Mouse (Mus musculus) hindbrain, embryonic 10.5 days (tissue): ENCODE results near the gene Hipk1. TPM values are rescaled to one million over a fixed set of nuclear protein-coding genes. Genes with fewer than 3 reads are reported as not detected.

ENCODE experiments used
- DNase-seq: peaks from one replicate; pipeline ENCODE4 v3.0.0-alpha.2; 2017; ENCODE audit warnings: low spot score
- H3K27ac ChIP-seq: fragments of 300-500 bp; sonication (generic); 2 replicates; pipeline ENCODE4 v1.5.1; 2016; ENCODE audit warnings: mild to moderate bottlenecking, moderate library complexity
- H3K27me3 ChIP-seq: fragments of 300-500 bp; sonication (generic); 2 replicates; pipeline ENCODE4 v1.6.1; 2016; ENCODE audit warnings: mild to moderate bottlenecking; ENCODE audit not compliant: poor library complexity, insufficient read depth, severe bottlenecking
- H3K36me3 ChIP-seq: fragments of 300-500 bp; sonication (generic); 2 replicates; pipeline ENCODE4 v1.6.1; 2016; ENCODE audit warnings: mild to moderate bottlenecking, moderate library complexity
- H3K4me1 ChIP-seq: fragments of 300-500 bp; sonication (generic); replicated peaks from 2 replicates; pipeline ENCODE4 v1.6.1; 2016; ENCODE audit warnings: mild to moderate bottlenecking
- H3K4me3 ChIP-seq: fragments of 300-500 bp; sonication (generic); 2 replicates; pipeline ENCODE4 v1.5.1; 2016; ENCODE audit warnings: mild to moderate bottlenecking, moderate library complexity
- H3K9me3 ChIP-seq: fragments of 300-500 bp; sonication (generic); 2 replicates; pipeline ENCODE4 v1.6.1; 2016; ENCODE audit warnings: mild to moderate bottlenecking, moderate library complexity
- WGBS: fragments of 180-500 bp; shearing (Covaris S2); methylation state at CpG from one replicate; pipeline ENCODE4 v1.1.7; 2016; 5-methylcytosine and 5-hydroxymethylcytosine counted together
- polyA plus RNA-seq: library from polyadenylated mRNA; unstranded; fragments of >200 nt; fragmentation: Nextera tagmentation; extraction: Ambion mirVana; gene quantifications from 2 replicates; pipeline ENCODE4 v1.2.1, GENCODE M21; 2016

Hipk1 gene
- polyA plus RNA-seq, 1 experiment from 2014 or later = 10.4 TPM

GRCm38 (mm10) chr3:103759261-103759970 lies 31.9 kb downstream of the Hipk1 start:
- Histone ChIP-seq H3K4me1 (no peaks in the 10 kb centered on the region), H3K9me3 (no peaks in the 10 kb centered on the region), H3K4me3 (no peak overlapping the region), H3K27me3 (no peaks in the 10 kb centered on the region), H3K27ac (no peak overlapping the region), H3K36me3 (peaks cover 85% of the 10 kb centered on the region)
- WGBS = 91% methylated on average over 5 of the region's 5 CpGs
- DNase-seq = no peak

- no peaks in the 10 kb centered on the region for H3K9me3 ChIP-seq
- no peaks in the 10 kb centered on the region for H3K4me1 ChIP-seq
- H3K27me3 ChIP-seq = no peaks in the 10 kb centered on the region
- DNase-seq = no peak
- peaks cover 85% of the 10 kb centered on the region for H3K36me3 ChIP-seq
- H3K4me3 ChIP-seq = no peak overlapping the region
- WGBS = 87% methylated on average over 7 of the region's 7 CpGs
- H3K27ac ChIP-seq = no peak overlapping the region
Observed at GRCm38 (mm10) chr3:103758456-103758855, 32.9 kb downstream of the Hipk1 start.

- Histone ChIP-seq H3K9me3 (no peaks in the 10 kb centered on the region), H3K27ac (no peak overlapping the region), H3K36me3 (peaks cover 85% of the 10 kb centered on the region), H3K27me3 (no peaks in the 10 kb centered on the region), H3K4me1 (no peaks in the 10 kb centered on the region), H3K4me3 (no peak overlapping the region)
- no peak for DNase-seq
- WGBS = 97% methylated on average over 2 of the region's 2 CpGs
Observed at GRCm38 (mm10) chr3:103756920-103757319, 34.4 kb downstream of the Hipk1 start.

GRCm38 (mm10) chr3:103755351-103755750 lies 36.0 kb downstream of the Hipk1 start:
- Histone ChIP-seq H3K9me3 (no peaks in the 10 kb centered on the region), H3K4me3 (no peak overlapping the region), H3K4me1 (no peaks in the 10 kb centered on the region), H3K27ac (no peak overlapping the region), H3K27me3 (no peaks in the 10 kb centered on the region), H3K36me3 (peaks cover 83% of the 10 kb centered on the region)
- DNase-seq = no peak
- 79% methylated on average over 3 of the region's 3 CpGs for WGBS

- no peaks in the 10 kb centered on the region for H3K9me3 ChIP-seq
- no peak overlapping the region for H3K27ac ChIP-seq
- H3K4me1 ChIP-seq = no peaks in the 10 kb centered on the region
- no peaks in the 10 kb centered on the region for H3K27me3 ChIP-seq
- H3K4me3 ChIP-seq = no peak overlapping the region
- no peak for DNase-seq
- H3K36me3 ChIP-seq = peaks cover 83% of the 10 kb centered on the region
- WGBS = 92% methylated on average over 2 of the region's 2 CpGs
Observed at GRCm38 (mm10) chr3:103751558-103751957, 39.8 kb downstream of the Hipk1 start.

GRCm38 (mm10) chr3:103746711-103747110 lies 44.7 kb downstream of the Hipk1 start:
- H3K9me3 ChIP-seq = no peaks in the 10 kb centered on the region
- no peak for DNase-seq
- no peaks in the 10 kb centered on the region for H3K27me3 ChIP-seq
- no peak overlapping the region for H3K4me3 ChIP-seq
- H3K36me3 ChIP-seq = peaks cover 94% of the 10 kb centered on the region
- H3K27ac ChIP-seq = no peak overlapping the region
- 86% methylated on average over 5 of the region's 5 CpGs for WGBS
- no peaks in the 10 kb centered on the region for H3K4me1 ChIP-seq

GRCm38 (mm10) chr3:103745001-103745770 lies 46.2 kb downstream of the Hipk1 start:
- H3K27me3 ChIP-seq = no peaks in the 10 kb centered on the region
- H3K9me3 ChIP-seq = no peaks in the 10 kb centered on the region
- no peak overlapping the region for H3K27ac ChIP-seq
- peaks cover 82% of the 10 kb centered on the region for H3K36me3 ChIP-seq
- 93% methylated on average over 14 of the region's 14 CpGs for WGBS
- no peak for DNase-seq
- H3K4me3 ChIP-seq = no peak overlapping the region
- peaks cover 8% of the 10 kb centered on the region for H3K4me1 ChIP-seq

- H3K9me3 ChIP-seq = no peaks in the 10 kb centered on the region
- H3K4me1 ChIP-seq = peaks cover 18% of the 10 kb centered on the region
- no peak for DNase-seq
- peaks cover 62% of the 10 kb centered on the region for H3K36me3 ChIP-seq
- H3K4me3 ChIP-seq = no peak overlapping the region
- H3K27ac ChIP-seq = no peak overlapping the region
- H3K27me3 ChIP-seq = no peaks in the 10 kb centered on the region
- 91% methylated on average over 6 of the region's 6 CpGs for WGBS
Observed at GRCm38 (mm10) chr3:103743208-103743607, 48.2 kb downstream of the Hipk1 start.

GRCm38 (mm10) chr3:103740342-103740741 lies 51.0 kb downstream of the Hipk1 start:
- H3K27ac ChIP-seq = peak overlapping the region; percentile 50; the same call in 1 of the 2 replicates
- peak; percentile 29 for DNase-seq
- H3K27me3 ChIP-seq = no peaks in the 10 kb centered on the region
- no peak overlapping the region for H3K4me3 ChIP-seq
- H3K36me3 ChIP-seq = peaks cover 37% of the 10 kb centered on the region
- no peaks in the 10 kb centered on the region for H3K9me3 ChIP-seq
- 31% methylated on average over 5 of the region's 5 CpGs for WGBS
- H3K4me1 ChIP-seq = peaks cover 47% of the 10 kb centered on the region

- Histone ChIP-seq H3K36me3 (peaks cover 26% of the 10 kb centered on the region), H3K9me3 (no peaks in the 10 kb centered on the region), H3K4me3 (peak within 1 kb of the TSS; percentile 43), H3K27me3 (no peaks in the 10 kb centered on the region), H3K4me1 (peaks cover 57% of the 10 kb centered on the region), H3K27ac (peak within 1 kb of the TSS; percentile 88)
- 92% methylated on average over 1 of the region's 1 CpGs for WGBS
- DNase-seq = no peak
Observed at GRCm38 (mm10) chr3:103739329-103739728, 52.0 kb downstream of the Hipk1 start, which contains the start of gene Gm10964. Gene Gm10964 (plus strand): TSS chr3:103739366.

- Histone ChIP-seq H3K4me1 (peaks cover 70% of the 10 kb centered on the region), H3K27ac (peak within 1 kb of the TSS; percentile 88), H3K9me3 (no peaks in the 10 kb centered on the region), H3K27me3 (no peaks in the 10 kb centered on the region), H3K4me3 (peak within 1 kb of the TSS; percentile 43), H3K36me3 (peaks cover 13% of the 10 kb centered on the region)
- peak; percentile 93 for DNase-seq
- WGBS = 1% methylated on average over 18 of the region's 18 CpGs
Observed at GRCm38 (mm10) chr3:103737778-103738571, 53.4 kb downstream of the Hipk1 start, which contains the start of gene Olfml3. Gene Olfml3 (minus strand): TSS chr3:103738001.

GRCm38 (mm10) chr3:103737061-103737754 lies 54.2 kb downstream of the Hipk1 start:
- H3K9me3 ChIP-seq = no peaks in the 10 kb centered on the region
- no peaks in the 10 kb centered on the region for H3K27me3 ChIP-seq
- H3K27ac ChIP-seq = peak overlapping the region; percentile 88
- H3K36me3 ChIP-seq = peaks cover 9% of the 10 kb centered on the region
- DNase-seq = peak; percentile 20
- 61% methylated on average over 16 of the region's 16 CpGs for WGBS
- H3K4me1 ChIP-seq = peaks cover 76% of the 10 kb centered on the region
- peak overlapping the region; percentile 43 for H3K4me3 ChIP-seq
